Mouse (Mus musculus) stomach, postnatal 0 days (tissue): Measurements from ENCODE around the gene Sgk1. TPM values are rescaled to one million over a fixed set of nuclear protein-coding genes. Genes with fewer than 3 reads are reported as not detected.
A peak's percentile ranks its signal among the peaks of the same experiment; 100 is the strongest.

Experiments
- ATAC-seq: fragments of 200-750 bp; cut with Nextera tagmentation; 2 replicates; pipeline ENCODE4 v1.8.0; 2017; ENCODE audit not compliant: low FRiP score, low TSS enrichment
- DNase-seq: peaks from one replicate; pipeline ENCODE4 v3.0.0-alpha.2; 2016; ENCODE audit warnings: low spot score
- H3K27ac ChIP-seq: fragments of 300-500 bp; sonication (generic); replicated peaks from 2 replicates; pipeline ENCODE4 v1.5.1; 2014; ENCODE audit warnings: mild to moderate bottlenecking, control low read depth
- H3K27me3 ChIP-seq: fragments of 300-500 bp; sonication (generic); 2 replicates; pipeline ENCODE4 v1.6.1; 2014; ENCODE audit warnings: low read length; ENCODE audit not compliant: control insufficient read depth, insufficient read depth
- H3K36me3 ChIP-seq: fragments of 300-500 bp; sonication (generic); 2 replicates; pipeline ENCODE4 v1.6.1; 2014; ENCODE audit warnings: low read length, mixed read lengths; ENCODE audit not compliant: control insufficient read depth, insufficient read depth
- H3K4me1 ChIP-seq: fragments of 300-500 bp; sonication (generic); replicated peaks from 2 replicates; pipeline ENCODE4 v1.6.1; 2014; ENCODE audit warnings: antibody characterized with exemption; ENCODE audit not compliant: control insufficient read depth, insufficient read depth
- H3K4me2 ChIP-seq: fragments of 300-500 bp; sonication (generic); replicated peaks from 2 replicates; pipeline ENCODE4 v1.6.1; 2014; ENCODE audit warnings: low read depth, mild to moderate bottlenecking, control low read depth, moderate library complexity
- H3K4me3 ChIP-seq: fragments of 300-500 bp; sonication (generic); 2 replicates; pipeline ENCODE4 v1.5.1; 2014; ENCODE audit warnings: low read depth, low read length, control low read depth
- H3K9ac ChIP-seq: fragments of 300-500 bp; sonication (generic); 2 replicates; pipeline ENCODE4 v1.6.1; 2014; ENCODE audit warnings: mild to moderate bottlenecking, low read length, control low read depth, mixed read lengths
- H3K9me3 ChIP-seq: fragments of 300-500 bp; sonication (generic); 2 replicates; pipeline ENCODE4 v1.6.1; 2016; ENCODE audit warnings: low read length; ENCODE audit not compliant: control insufficient read depth
- CTCF ChIP-seq: IDR thresholded peaks from 2 replicates; pipeline ENCODE4 v1.5.1; 2016; ENCODE audit warnings: antibody characterized with exemption, low read depth, mild to moderate bottlenecking, moderate library complexity
- EP300 ChIP-seq: optimal IDR thresholded peaks from 2 replicates; pipeline ENCODE3; 2016; ENCODE audit warnings: antibody characterized with exemption
- WGBS: fragments of 180-500 bp; shearing (Covaris S2); extraction: QIAGEN DNeasy Blood & Tissue Kit; methylation state at CpG from one replicate; pipeline ENCODE4 v1.1.7; 2014; 5-methylcytosine and 5-hydroxymethylcytosine counted together
- polyA plus RNA-seq: library from polyadenylated mRNA; unstranded; fragments of >200 nt; fragmentation: Nextera tagmentation; extraction: Ambion mirVana; gene quantifications from 2 replicates; pipeline ENCODE4 v1.2.1, GENCODE M21; 2015

The Sgk1 gene
- polyA plus RNA-seq, 1 experiment from 2014 or later: 60.0 TPM

DNA sequence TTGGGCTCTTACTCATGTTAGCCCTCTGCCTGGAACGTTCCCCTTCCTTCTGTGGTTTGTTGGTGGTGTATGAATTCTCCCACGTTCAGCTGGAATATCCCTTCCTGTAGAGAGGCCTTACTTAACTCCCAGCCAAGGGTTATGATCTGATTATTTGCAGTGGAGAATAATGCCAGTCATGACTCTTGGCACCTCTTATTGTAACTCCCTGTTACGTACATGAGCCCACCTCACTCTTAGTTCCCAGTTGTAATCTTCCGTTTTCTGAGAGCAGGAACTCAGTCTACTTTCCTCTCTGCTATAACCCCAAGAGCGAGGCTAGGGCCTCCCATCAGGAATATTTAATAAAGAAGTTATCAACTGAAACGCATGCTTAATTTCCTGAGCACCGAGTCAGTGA, 26.6 kb upstream of the Sgk1 start:
- Histone ChIP-seq H3K27ac (no peak overlapping the region), H3K4me2 (no peak overlapping the region), H3K4me3 (no peak overlapping the region), H3K27me3 (no peaks in the 10 kb centered on the region), H3K9ac (no peak overlapping the region), H3K4me1 (no peaks in the 10 kb centered on the region; the same call in 1 of the 2 replicates), H3K36me3 (no peaks in the 10 kb centered on the region), H3K9me3 (no peaks in the 10 kb centered on the region)
- ATAC-seq (no peak), DNase-seq (no peak)
- 84% methylated on average over 7 of the region's 7 CpGs for WGBS
- no peak for TF ChIP-seq EP300
- TF ChIP-seq CTCF: no peak

DNA sequence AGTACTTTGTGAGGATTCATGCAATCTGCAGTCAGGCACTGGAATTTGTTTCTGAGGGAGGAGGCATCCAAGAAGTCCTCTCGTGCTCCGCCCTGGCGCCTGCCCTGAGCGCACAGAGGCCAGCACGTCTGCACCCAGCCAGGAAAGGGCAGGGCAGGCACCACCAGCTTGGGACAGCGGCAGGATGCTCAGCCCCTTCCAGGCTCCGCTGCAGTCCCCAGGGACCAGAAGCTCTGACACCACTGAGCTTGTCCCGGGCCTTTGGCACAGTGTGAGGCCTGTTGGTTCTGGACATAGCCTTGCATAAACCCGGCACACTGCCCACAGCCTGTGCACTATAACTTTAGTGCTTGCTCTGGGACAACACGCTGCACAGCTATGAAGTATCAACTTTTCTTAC, 24.3 kb upstream of the Sgk1 start:
- Histone ChIP-seq H3K27ac (no peak overlapping the region), H3K9me3 (no peaks in the 10 kb centered on the region), H3K4me3 (no peak overlapping the region), H3K4me1 (no peaks in the 10 kb centered on the region; the same call in 1 of the 2 replicates), H3K4me2 (no peak overlapping the region), H3K36me3 (no peaks in the 10 kb centered on the region), H3K9ac (no peak overlapping the region), H3K27me3 (no peaks in the 10 kb centered on the region)
- no peak for TF ChIP-seq CTCF
- TF ChIP-seq EP300: no peak
- WGBS: 63% methylated on average over 10 of the region's 10 CpGs
- ATAC-seq (peak; percentile 50; the same call in 1 of the 2 replicates), DNase-seq (peak; percentile 36)

DNA sequence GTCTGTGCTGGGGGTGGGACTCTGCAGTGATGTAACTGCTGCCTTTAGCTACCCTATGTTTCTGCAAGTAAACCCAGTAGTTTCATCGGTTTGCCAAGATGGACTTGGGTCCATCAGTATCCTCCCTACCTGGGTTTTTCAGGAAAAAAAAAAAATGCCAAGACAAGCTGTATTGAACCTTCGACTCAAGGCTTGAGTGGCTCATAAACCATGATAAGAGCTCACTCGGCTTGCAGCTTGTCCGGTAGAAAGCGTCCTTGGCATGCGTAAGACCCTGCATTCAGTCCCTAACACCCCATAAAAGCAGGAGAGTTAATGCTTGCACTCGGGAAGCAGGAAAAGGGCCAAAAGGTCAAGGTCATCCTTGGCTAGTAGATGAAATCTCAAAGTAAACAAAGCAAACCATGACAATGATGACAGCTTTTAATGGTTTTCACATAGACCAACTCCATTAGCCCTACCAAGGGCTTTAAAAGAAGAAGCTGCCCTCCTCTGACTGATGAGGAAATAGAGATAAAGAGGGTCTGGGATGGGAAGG, 23.5 kb upstream of the Sgk1 start:
- no peaks in the 10 kb centered on the region; the same call in 1 of the 2 replicates for H3K4me1 ChIP-seq
- H3K27me3 ChIP-seq: no peaks in the 10 kb centered on the region
- H3K4me3 ChIP-seq: no peak overlapping the region
- no peak overlapping the region for H3K27ac ChIP-seq
- TF ChIP-seq CTCF (no peak), EP300 (no peak)
- 66% methylated on average over 7 of the region's 7 CpGs for WGBS
- no peak overlapping the region for H3K4me2 ChIP-seq
- no peak for ATAC-seq
- no peaks in the 10 kb centered on the region for H3K9me3 ChIP-seq
- H3K9ac ChIP-seq: no peak overlapping the region
- no peak for DNase-seq
- H3K36me3 ChIP-seq: no peaks in the 10 kb centered on the region

DNA sequence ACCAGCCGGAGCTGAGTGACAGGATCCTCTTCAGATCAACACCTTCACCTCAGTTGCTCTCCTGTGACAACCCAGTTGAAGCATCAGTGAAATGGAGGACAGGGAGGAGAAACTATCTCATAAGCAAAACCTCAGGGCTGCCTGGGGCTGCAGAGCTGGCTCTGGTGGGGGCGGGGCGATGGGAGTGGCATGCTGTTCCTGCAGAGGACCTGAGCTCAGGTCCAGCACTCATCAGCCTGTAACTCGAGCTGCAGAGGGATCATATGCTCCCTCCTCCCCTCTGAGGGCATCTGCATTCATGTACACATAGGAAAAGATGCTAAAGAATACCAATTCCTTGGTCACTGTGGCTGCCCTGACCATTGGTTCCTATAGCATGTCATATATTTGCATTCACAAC, 15.5 kb upstream of the Sgk1 start:
- DNase-seq: peak; percentile 32
- 36% methylated on average over 4 of the region's 4 CpGs for WGBS
- TF ChIP-seq EP300: no peak
- TF ChIP-seq CTCF: no peak

DNA sequence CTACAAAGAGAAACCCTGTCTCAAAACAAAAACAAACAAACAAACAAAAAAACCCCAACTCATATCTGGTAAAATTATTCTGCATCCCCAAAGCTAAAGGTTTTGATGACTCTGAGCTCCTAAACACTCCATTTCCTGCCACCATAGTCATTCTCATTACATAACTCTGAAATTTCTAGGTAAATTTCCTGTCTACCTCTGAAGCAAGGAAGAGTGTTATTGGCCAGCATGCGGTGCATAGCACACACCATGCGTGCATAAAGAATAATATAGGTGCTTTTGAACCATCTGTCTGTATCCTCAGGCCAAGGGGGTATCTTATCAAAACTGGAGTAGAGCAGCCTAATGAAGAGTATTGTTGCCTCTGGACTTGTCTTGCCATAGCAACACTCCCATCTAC, 13.8 kb upstream of the Sgk1 start:
- H3K9ac ChIP-seq: no peak overlapping the region
- H3K36me3 ChIP-seq: no peaks in the 10 kb centered on the region
- 84% methylated on average over 2 of the region's 2 CpGs for WGBS
- no peak overlapping the region for H3K27ac ChIP-seq
- H3K4me1 ChIP-seq: no peaks in the 10 kb centered on the region
- ATAC-seq (no peak), DNase-seq (no peak)
- no peak overlapping the region for H3K4me2 ChIP-seq
- H3K9me3 ChIP-seq: no peaks in the 10 kb centered on the region
- TF ChIP-seq CTCF (no peak), EP300 (no peak)
- no peak overlapping the region for H3K4me3 ChIP-seq
- no peaks in the 10 kb centered on the region for H3K27me3 ChIP-seq

More for the DNA sequence above, 15.5 kb upstream of the Sgk1 start:
- Histone ChIP-seq H3K4me3 (no peak overlapping the region), H3K27ac (no peak overlapping the region), H3K9ac (no peak overlapping the region), H3K9me3 (no peaks in the 10 kb centered on the region), H3K27me3 (no peaks in the 10 kb centered on the region), H3K4me1 (no peaks in the 10 kb centered on the region), H3K36me3 (no peaks in the 10 kb centered on the region), H3K4me2 (no peak overlapping the region)
- ATAC-seq: no peak

DNA sequence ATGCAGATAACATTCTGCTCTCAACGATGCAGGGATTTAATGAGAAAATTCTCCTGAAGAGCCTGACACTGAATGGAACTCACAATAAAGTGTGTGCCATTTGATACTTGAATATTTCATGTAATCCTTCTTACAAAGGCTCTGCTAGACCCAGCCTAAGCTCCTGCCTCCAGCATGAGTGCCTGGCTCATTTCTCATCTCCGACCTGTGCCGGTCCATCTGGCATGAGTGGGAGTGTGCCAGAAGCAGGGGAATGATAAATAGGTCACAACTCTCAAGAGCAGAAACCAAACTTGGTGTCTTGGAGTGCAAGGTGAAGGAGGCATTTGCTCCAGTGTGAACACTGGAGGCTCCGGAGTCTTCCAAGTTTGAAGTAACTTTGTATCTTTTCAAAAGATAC, 13.4 kb upstream of the Sgk1 start:
- no peak for DNase-seq
- H3K27ac ChIP-seq: no peak overlapping the region
- 58% methylated on average over 4 of the region's 4 CpGs for WGBS

More for the DNA sequence above, 13.4 kb upstream of the Sgk1 start:
- Histone ChIP-seq H3K4me2 (no peak overlapping the region), H3K27me3 (no peaks in the 10 kb centered on the region), H3K9ac (no peak overlapping the region), H3K9me3 (no peaks in the 10 kb centered on the region), H3K4me3 (no peak overlapping the region), H3K36me3 (no peaks in the 10 kb centered on the region), H3K4me1 (no peaks in the 10 kb centered on the region)
- TF ChIP-seq CTCF: no peak
- TF ChIP-seq EP300: no peak
- ATAC-seq: no peak
